Mouse (Mus musculus) G1E-ER4 (cell line): ENCODE results near the gene Wdr66. TPM values are rescaled to one million over a fixed set of nuclear protein-coding genes. Genes with fewer than 3 reads are reported as not detected.

Experiments
- GATA1 ChIP-seq: IDR thresholded peaks from one replicate; pipeline ENCODE4 v1.8.0; 2012; ENCODE audit warnings: low read length, inconsistent platforms
- polyA plus RNA-seq: library from polyadenylated mRNA; stranded (reverse); fragments of >175 nt; gene quantifications from 2 replicates; pipeline ENCODE4 v1.2.3, GENCODE M21; 2012

Wdr66 gene
- polyA plus RNA-seq, 1 experiment = 0.01 TPM

GRCm38 (mm10) chr5:123336205-123336961 is 84.5 kb downstream of the Wdr66 start:
- TF ChIP-seq GATA1 = no peak

GRCm38 (mm10) chr5:123338463-123338862 is 86.6 kb downstream of the Wdr66 start:
- TF ChIP-seq GATA1 = no peak

GRCm38 (mm10) chr5:123343707-123344627 is 92.1 kb downstream of the Wdr66 start, which contains the start of gene Bcl7a:
Bcl7a (plus strand) TSS chr5:123343834.
- no peak for TF ChIP-seq GATA1

DNA sequence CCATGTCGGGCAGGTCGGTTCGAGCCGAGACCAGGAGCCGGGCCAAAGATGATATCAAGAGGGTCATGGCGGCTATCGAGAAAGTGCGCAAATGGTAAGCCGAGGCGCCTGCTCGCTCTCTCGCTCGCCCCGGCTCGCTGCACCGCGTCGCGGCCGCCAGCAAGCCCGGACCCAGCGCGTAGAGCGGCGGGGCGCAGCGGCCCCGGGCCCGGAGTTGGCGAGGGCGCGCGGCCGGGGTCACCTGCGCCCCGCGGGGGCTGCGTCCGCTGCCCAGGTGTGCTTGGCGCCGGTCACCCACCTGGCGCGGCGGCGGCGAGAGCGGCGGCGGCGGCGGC is 92.7 kb downstream of the Wdr66 start:
- TF ChIP-seq GATA1 = no peak

DNA sequence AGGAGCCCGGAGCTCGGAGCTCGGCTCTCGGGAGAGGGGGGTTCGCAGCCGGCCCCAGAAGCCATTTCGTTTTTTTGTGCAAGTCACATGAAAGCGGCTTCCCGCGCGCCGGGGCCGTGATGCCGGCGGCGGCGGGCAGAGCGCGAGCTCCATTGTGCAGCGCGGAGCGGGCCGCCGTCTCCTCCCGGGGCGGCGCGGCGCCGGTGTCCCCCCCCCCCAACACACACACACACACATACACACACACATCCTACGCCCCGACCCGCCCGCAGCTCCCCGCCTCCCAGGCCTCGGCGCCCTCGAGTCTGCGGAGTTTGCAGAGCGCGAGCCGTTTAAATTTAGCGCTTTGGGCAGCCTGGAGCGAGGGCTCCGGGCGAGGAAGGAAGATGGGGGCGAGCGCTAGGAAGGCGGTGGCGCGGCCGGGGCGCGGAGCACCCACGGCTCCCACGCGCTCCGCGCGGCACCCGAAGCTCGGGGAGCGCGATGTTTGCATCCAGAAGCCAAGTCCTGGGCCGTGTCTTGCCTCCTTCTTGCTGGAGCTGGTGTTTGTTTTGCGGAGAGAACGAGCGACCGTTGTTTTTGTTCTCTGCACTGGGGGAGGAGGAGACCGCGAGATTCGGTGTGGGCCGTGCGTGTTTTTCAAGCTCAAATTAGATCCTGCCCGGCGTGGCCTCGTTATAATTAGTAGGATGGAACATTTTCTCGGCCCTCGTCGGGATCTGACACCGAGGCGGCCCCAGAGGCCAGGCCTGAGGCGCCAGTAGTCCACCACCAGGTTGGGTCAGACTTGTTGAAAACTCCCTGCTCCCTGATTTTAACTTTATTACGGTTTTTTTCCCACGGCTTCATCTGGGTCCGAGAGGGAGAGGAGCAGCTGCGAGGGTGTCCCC is 93.3 kb downstream of the Wdr66 start:
- TF ChIP-seq GATA1 = no peak

DNA sequence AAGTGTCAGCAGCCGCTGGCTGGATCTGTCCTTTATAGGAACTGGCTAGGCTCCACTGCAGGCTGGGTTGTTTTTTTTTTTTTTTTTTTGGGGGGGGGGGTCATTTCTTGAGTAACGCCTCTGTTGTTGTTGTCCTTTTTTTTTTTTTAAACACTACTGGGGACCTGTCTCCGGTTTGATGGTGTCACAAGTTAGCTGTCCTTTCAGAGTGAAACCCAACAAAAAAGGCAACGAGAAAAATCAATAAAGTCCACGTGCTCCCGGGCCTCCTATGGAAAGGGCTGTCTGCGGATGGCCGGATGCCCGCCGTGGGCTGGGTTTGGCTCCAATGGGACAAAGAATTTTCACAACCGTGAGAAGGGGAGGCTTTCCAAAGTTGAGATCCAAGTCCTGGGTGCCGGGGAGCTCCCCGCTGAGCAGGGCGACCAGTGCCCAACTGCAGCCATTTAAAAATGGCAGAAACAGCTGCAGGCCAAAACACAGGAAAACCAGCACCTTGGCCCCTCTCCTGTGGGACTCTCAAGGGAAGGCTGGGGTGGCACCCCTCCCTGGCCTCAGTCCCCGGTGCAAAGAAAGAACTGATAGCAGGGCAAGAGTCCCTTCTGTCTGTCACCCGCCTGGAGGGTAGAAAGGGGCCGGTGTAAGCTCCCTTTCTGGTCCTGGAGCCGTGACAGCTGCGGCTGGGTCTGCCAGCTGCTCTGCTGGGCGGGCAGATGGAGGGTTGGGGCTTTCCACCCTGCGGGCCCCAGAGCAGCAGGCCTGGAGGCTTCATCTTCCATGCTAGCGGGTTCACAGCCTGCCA is 94.2 kb downstream of the Wdr66 start:
- no peak for TF ChIP-seq GATA1

- TF ChIP-seq GATA1 = no peak
Measured at GRCm38 (mm10) chr5:123346701-123347270, 94.9 kb downstream of the Wdr66 start.

DNA sequence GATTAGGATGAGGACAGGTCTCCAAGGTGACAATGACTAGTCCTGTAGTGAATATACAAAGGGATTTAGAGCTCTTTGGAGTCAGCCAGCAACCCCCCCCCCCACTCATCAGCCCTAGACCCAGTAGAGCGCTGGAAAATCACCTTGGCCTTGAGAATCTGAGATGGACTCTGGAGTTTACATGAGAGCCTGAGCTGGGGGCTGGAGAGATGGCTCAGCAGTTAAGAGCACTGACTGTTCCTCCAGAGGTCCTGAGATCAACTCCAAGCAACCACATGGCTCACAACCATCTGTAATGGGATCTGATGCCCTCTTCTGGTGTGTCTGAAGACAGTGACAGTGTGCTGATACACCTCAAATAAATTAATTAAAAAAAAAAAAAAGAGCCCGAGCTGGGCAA is 96.1 kb downstream of the Wdr66 start:
- TF ChIP-seq GATA1 = no peak

- no peak for TF ChIP-seq GATA1
Measured at GRCm38 (mm10) chr5:123350386-123350785, 98.5 kb downstream of the Wdr66 start.

DNA sequence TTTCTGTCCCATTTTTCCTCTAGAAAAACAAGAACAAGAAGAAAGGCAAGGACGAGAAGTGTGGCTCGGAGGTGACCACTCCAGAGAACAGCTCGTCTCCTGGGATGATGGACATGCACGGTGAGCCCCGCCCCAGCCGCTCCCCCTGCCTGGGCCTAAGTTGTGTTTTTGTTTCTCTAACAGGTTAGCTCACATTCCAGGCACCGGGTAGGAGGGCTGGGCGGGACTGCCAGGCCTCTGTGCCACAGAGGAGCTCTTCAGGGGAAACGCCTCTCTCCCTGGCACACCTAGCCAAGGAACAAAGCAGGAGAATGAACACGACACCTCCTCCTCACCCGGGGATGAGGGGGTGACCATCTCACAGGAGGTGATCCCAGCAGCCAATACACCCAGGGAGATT is 104.0 kb downstream of the Wdr66 start:
- no peak for TF ChIP-seq GATA1

- TF ChIP-seq GATA1 = no peak
Measured at GRCm38 (mm10) chr5:123357253-123357652, 105.4 kb downstream of the Wdr66 start.

GRCm38 (mm10) chr5:123359431-123359830 is 107.5 kb downstream of the Wdr66 start:
- TF ChIP-seq GATA1 = no peak

DNA sequence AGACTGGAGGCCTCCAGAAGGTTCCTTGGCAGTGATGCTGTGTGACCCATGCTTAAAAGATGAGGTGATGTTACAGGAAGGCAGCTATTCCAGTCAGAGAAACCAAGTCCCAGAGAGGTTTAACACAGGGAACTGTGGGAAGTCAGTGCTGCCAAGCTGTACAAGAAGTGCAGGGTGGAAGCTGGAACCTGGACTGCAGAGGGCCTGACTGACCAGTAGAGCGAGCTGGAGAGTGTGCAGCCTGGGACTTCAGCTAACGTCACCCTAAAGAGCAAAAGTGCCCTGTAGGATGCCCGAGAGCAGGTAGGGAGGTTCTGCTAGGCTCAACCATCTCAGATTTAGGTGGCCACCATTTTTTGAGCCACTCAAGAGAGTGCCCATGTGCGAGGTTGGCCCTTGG is 111.0 kb downstream of the Wdr66 start:
- no peak for TF ChIP-seq GATA1

DNA sequence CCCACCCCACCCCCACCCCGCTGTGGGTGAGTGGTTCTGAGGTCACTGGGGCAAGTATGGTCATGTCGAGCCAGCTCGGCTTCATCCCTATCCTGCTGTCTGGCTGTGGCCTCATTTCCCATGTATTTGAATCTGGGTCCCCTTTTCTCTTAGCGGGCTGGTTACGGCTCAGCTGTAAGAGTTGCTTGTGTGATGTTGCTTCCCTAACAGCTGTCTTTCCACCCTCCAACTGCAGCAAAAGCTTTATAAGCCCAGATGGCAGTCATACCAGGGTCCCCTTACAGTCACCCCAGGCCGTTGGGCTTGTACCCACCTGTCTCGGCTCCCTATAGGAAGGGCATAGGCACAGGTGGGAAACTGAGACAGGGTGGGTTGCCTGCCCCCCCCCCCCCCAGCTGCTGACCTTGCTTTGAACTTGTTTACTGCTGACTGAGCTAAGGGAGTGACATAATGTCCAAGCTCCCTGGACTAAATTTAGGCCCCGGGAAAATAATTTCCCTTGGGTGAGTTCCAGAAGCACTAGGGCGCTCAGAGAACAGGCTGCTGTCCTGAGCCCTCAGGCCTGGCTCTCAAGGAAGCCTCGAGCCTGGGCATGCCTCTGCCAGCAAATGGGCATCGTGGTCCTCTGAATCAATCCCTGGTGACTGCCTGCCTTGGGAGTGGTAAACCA is 112.5 kb downstream of the Wdr66 start:
- TF ChIP-seq GATA1 = no peak
